Mouse (Mus musculus) hematopoietic multipotent progenitor cell, adult 10-12 weeks (in vitro differentiated cells): Measurements from ENCODE around the gene Prr5l. TPM values are rescaled to one million over a fixed set of nuclear protein-coding genes. Genes with fewer than 3 reads are reported as not detected.

Source experiments
- polyA plus RNA-seq: library from polyadenylated mRNA; stranded (reverse); fragments of >175 nt; gene quantifications from 2 replicates; pipeline ENCODE4 v1.2.3, GENCODE M21; 2012; ENCODE audit warnings: low replicate concordance

The Prr5l gene
- polyA plus RNA-seq: 6.6 and 37.7 TPM in 2 replicates

GRCm38 (mm10) chr2:101882998-101883397 lies at the start of gene Prr5l:
Prr5l (minus strand) TSS chr2:101883027.

DNA sequence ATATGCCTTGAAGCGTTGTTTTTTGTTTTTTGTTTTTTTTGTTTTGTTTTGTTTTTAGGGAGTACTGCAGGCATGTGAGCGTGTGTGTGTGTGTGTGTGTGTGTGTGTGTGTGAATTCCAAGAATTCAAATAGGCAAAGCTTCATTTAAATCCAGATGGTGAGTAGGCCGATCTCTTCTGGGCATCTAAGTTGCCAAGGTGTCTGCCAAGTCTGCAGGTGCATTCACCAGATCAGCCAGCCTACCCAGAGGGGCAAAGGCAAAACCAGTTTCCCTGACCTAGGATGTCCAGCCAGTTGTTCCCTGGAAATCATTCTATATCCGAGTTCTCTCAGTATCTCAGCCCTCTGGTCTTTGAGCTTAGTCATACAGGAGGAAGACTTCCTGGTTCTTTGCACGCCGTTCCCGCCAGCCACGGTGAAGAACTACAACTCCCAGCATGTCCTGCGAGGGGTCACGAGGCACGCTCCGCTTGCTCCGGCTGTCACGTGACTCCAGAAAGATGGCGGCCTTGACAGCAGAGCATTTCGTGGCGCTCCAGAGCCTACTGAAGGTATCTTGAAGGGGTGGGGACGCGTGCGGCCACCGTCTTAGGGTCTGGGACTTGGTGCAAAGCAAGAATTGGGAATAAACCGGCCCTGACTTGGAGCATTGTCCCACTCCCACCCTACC lies 3.1 kb upstream of the Prr5l start, which contains the start of gene Commd9:
Commd9 (plus strand) TSS at position 480 of the 671 bp plus-strand sequence.

DNA sequence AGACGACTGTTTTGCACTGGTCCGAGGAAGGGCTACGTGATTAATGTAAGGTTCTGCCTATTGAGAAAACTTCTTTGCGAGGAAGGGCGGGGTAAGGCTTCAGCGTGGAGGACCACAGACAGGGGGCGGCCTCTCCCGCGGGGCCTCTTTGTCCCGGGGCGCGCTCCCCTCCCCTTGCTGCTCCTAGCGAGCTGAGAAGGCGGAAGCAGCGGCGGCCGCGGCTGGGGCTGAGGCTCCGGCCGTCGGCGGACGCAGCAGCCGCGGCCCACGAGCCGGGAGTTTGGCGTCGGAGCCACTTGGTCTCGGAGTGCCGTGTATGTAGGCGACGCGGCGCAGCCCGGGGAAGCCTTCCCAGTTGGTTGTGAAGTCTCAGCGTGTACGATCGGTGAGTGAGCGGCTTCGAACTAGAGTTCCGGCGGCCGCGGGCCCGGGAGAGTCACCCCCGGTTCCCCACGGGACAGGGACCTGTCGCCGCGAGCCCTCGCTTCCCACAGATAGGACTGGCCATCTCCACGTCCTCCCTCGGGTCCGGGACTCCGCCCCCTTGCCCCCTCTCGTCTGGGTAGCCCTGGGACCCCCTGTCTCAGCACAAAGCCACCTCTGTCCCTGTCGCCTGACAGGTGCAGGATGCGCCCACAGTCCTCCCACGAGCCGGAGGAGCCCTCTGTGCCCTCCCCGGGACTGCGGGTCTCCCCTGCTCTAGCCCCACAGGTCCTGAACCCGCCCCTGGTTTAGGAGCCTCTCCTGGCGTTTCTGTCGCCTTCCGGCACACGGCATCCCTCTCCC lies 204.4 kb downstream of the Prr5l start, which contains the start of gene Traf6:
Traf6 (plus strand) TSS at position 194 of the 786 bp plus-strand sequence.

Other genes with a start within 250 kb of the Prr5l start
- 0.03 TPM in 1 of 2 replicates, not detected in the other for gene Rag1, start 233.5 kb downstream of the Prr5l start, polyA plus RNA-seq
- 0.47 TPM in 1 of 2 replicates, not detected in the other for gene B230118H07Rik, start 233.5 kb downstream of the Prr5l start, polyA plus RNA-seq
- gene Traf6, start 204.6 kb downstream of the Prr5l start, polyA plus RNA-seq: 2.0 and 4.1 TPM in 2 replicates
- 5.3 and 45.5 TPM in 2 replicates for gene Commd9, start 3.2 kb upstream of the Prr5l start, polyA plus RNA-seq